ENCODE assay signal across 27 mouse cellular contexts in the genomic region with DNA sequence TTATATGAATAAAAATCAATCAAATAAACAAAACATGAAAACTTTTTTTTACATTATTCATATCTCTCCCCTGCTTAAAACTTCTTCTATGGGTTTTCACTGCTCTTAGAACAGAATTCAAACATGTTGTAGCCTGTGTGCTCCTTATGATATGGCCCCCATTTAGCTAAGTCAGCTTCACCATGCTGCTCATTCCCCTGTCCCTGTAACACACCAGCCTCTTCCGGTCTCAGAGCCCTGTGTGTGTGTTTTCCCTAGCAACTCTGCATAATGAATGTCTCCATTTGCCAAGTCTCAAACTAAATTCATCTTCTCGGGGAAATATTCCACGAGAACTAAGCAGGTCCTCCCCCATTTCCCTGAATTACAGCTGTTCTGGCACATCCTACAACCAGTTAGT.
"Had no signal": no experiment of that assay in that cellular context is flagged by ENCODE, and none has a peak within 500 bp of the region (broad histone marks: within the 10 kb centered on the region; RNA-seq: fewer than 3 reads in every experiment).

No protein-coding gene starts in this region.

- H3K9me3 ChIP-seq: heart, embryonic 13.5 days; heart, embryonic 15.5 days; hindbrain, embryonic 13.5 days; hindbrain, embryonic 15.5 days; kidney, embryonic 15.5 days; limb, embryonic 13.5 days; limb, embryonic 15.5 days; liver, embryonic 12.5 days had no signal

- H3K27me3 ChIP-seq: heart, embryonic 13.5 days; heart, embryonic 15.5 days; hindbrain, embryonic 13.5 days; hindbrain, embryonic 15.5 days; kidney, embryonic 15.5 days; limb, embryonic 13.5 days; limb, embryonic 15.5 days; liver, embryonic 12.5 days had no signal

- H3K27ac ChIP-seq: heart, adult 2 months; heart, embryonic 13.5 days; heart, embryonic 15.5 days; hindbrain, embryonic 13.5 days; hindbrain, embryonic 15.5 days; hindbrain, postnatal 0 days; kidney, embryonic 15.5 days; kidney, postnatal 0 days; limb, embryonic 13.5 days; limb, embryonic 15.5 days; liver, embryonic 12.5 days; liver, embryonic 14.5 days had no signal

- H3K4me3 ChIP-seq: heart, adult 2 months; heart, embryonic 13.5 days; heart, embryonic 15.5 days; hindbrain, embryonic 13.5 days; hindbrain, embryonic 15.5 days; kidney, embryonic 15.5 days; limb, embryonic 13.5 days; limb, embryonic 15.5 days; liver, embryonic 12.5 days had no signal

- H3K9ac ChIP-seq: heart, embryonic 13.5 days; heart, embryonic 15.5 days; hindbrain, embryonic 13.5 days; hindbrain, embryonic 15.5 days; kidney, embryonic 15.5 days; limb, embryonic 13.5 days; limb, embryonic 15.5 days; liver, embryonic 12.5 days; liver, embryonic 14.5 days had no signal

- H3K4me1 ChIP-seq: heart, embryonic 13.5 days; heart, embryonic 15.5 days; hindbrain, embryonic 13.5 days; hindbrain, embryonic 15.5 days; kidney, embryonic 15.5 days; limb, embryonic 13.5 days; limb, embryonic 15.5 days; liver, embryonic 12.5 days had no signal

- H3K4me2 ChIP-seq: heart, embryonic 11.5 days; heart, embryonic 13.5 days; heart, embryonic 15.5 days; hindbrain, embryonic 13.5 days; hindbrain, embryonic 15.5 days; kidney, embryonic 15.5 days; limb, embryonic 13.5 days; limb, embryonic 15.5 days; liver, embryonic 12.5 days had no signal

- ATAC-seq: hindbrain, postnatal 0 days; intestine, embryonic 16.5 days; liver, embryonic 12.5 days had no signal

- H3K36me3 ChIP-seq: heart, embryonic 13.5 days; heart, embryonic 15.5 days; hindbrain, embryonic 13.5 days; hindbrain, embryonic 15.5 days; kidney, embryonic 15.5 days; limb, embryonic 13.5 days; limb, embryonic 15.5 days; liver, embryonic 12.5 days had no signal

- DNase-seq: gastrocnemius, postnatal 14 days; gastrocnemius, postnatal 36 days; heart, adult 11 months; heart, adult 2 months; heart, postnatal 14 days; heart, postnatal 36 days; kidney, adult 11 months; kidney, adult 2 months; kidney, adult 9 months; kidney, postnatal 14 days; kidney, postnatal 36 days; layer of hippocampus, adult 9-11 months; layer of hippocampus, postnatal 36 days; left cerebral cortex, postnatal 4 days had no signal
